Mouse (Mus musculus) forebrain, embryonic 16.5 days (tissue): Measurements from ENCODE around the gene Cep350. TPM values are rescaled to one million over a fixed set of nuclear protein-coding genes. Genes with fewer than 3 reads are reported as not detected.
A peak's percentile ranks its signal among the peaks of the same experiment; 100 is the strongest.

ENCODE experiments used
- ATAC-seq: fragments of 200-750 bp; cut with Nextera tagmentation; 2 replicates; pipeline ENCODE4 v1.8.0; 2017; ENCODE audit warnings: mild to moderate bottlenecking, moderate library complexity
- H3K27ac ChIP-seq: fragments of 300-500 bp; sonication (generic); 2 replicates; pipeline ENCODE4 v1.5.1; 2014; ENCODE audit warnings: low read length, control low read depth
- H3K27me3 ChIP-seq: fragments of 300-500 bp; sonication (generic); replicated peaks from 2 replicates; pipeline ENCODE4 v1.6.1; 2014; ENCODE audit warnings: low read length; ENCODE audit not compliant: control insufficient read depth, insufficient read depth
- H3K36me3 ChIP-seq: fragments of 300-500 bp; sonication (generic); 2 replicates; pipeline ENCODE4 v1.6.1; 2014; ENCODE audit not compliant: control insufficient read depth, insufficient read depth
- H3K4me1 ChIP-seq: fragments of 300-500 bp; sonication (generic); replicated peaks from 2 replicates; pipeline ENCODE4 v1.6.1; 2014; ENCODE audit warnings: low read length; ENCODE audit not compliant: control insufficient read depth, insufficient read depth
- H3K4me2 ChIP-seq: fragments of 300-500 bp; sonication (generic); 2 replicates; pipeline ENCODE4 v1.6.1; 2014; ENCODE audit warnings: mild to moderate bottlenecking, low read length, control low read depth
- H3K4me3 ChIP-seq: fragments of 300-500 bp; sonication (generic); replicated peaks from 2 replicates; pipeline ENCODE4 v1.5.1; 2014; ENCODE audit warnings: mild to moderate bottlenecking, low read length, control low read depth
- H3K9ac ChIP-seq: fragments of 300-500 bp; sonication (generic); replicated peaks from 2 replicates; pipeline ENCODE4 v1.6.1; 2014; ENCODE audit warnings: low read depth, low read length, control low read depth
- H3K9me3 ChIP-seq: fragments of 300-500 bp; sonication (generic); 2 replicates; pipeline ENCODE4 v1.6.1; 2016; ENCODE audit warnings: low read length; ENCODE audit not compliant: control insufficient read depth
- WGBS: fragments of 180-500 bp; shearing (Covaris S2); extraction: QIAGEN DNeasy Blood & Tissue Kit; methylation state at CpG from one replicate; pipeline ENCODE4 v1.1.7; 2014; 5-methylcytosine and 5-hydroxymethylcytosine counted together
- polyA plus RNA-seq: library from polyadenylated mRNA; unstranded; fragments of >200 nt; fragmentation: Nextera tagmentation; extraction: Ambion mirVana; gene quantifications from 2 replicates; pipeline ENCODE4 v1.2.1, GENCODE M21; 2015

Gene Cep350
- polyA plus RNA-seq = 10.3 and 11.4 TPM in 2 replicates

GRCm38 (mm10) chr1:155973068-155973718 lies at the start of gene Cep350:
Gene Cep350 (minus strand): TSS chr1:155973255.
- peak within 1 kb of the TSS; percentile 95 for H3K27ac ChIP-seq
- H3K9ac ChIP-seq = peak within 1 kb of the TSS; percentile 99
- H3K4me1 ChIP-seq = peaks cover 15% of the 10 kb centered on the region
- peak within 1 kb of the TSS; percentile 82 for H3K4me2 ChIP-seq
- no peaks in the 10 kb centered on the region; the same call in 1 of the 2 replicates for H3K27me3 ChIP-seq
- H3K4me3 ChIP-seq = peak within 1 kb of the TSS; percentile 97
- ATAC-seq = peak; percentile 98
- under 1% methylated on average over 55 of the region's 57 CpGs for WGBS
- no peaks in the 10 kb centered on the region for H3K36me3 ChIP-seq
- H3K9me3 ChIP-seq = no peaks in the 10 kb centered on the region

- Histone ChIP-seq H3K4me1 (no peaks in the 10 kb centered on the region), H3K4me2 (no peak overlapping the region), H3K27me3 (no peaks in the 10 kb centered on the region), H3K36me3 (peaks cover 23% of the 10 kb centered on the region), H3K27ac (no peak overlapping the region), H3K4me3 (no peak overlapping the region), H3K9me3 (no peaks in the 10 kb centered on the region), H3K9ac (no peak overlapping the region)
- WGBS = 90% methylated on average over 1 of the region's 1 CpGs
- no peak for ATAC-seq
Measured at GRCm38 (mm10) chr1:156020402-156020801, 47.3 kb upstream of the Cep350 start.

- 94% methylated on average over 1 of the region's 1 CpGs for WGBS
Measured at GRCm38 (mm10) chr1:156019800-156020199, 46.7 kb upstream of the Cep350 start.

GRCm38 (mm10) chr1:156009003-156009402 lies 35.9 kb upstream of the Cep350 start:
- Histone ChIP-seq H3K9me3 (no peaks in the 10 kb centered on the region), H3K4me1 (no peaks in the 10 kb centered on the region), H3K4me2 (no peak overlapping the region), H3K27me3 (no peaks in the 10 kb centered on the region), H3K9ac (no peak overlapping the region), H3K36me3 (peaks cover 19% of the 10 kb centered on the region), H3K4me3 (no peak overlapping the region), H3K27ac (no peak overlapping the region)
- WGBS = 100% methylated on average over 1 of the region's 1 CpGs
- no peak for ATAC-seq

More at GRCm38 (mm10) chr1:156019800-156020199, 46.7 kb upstream of the Cep350 start:
- Histone ChIP-seq H3K4me3 (no peak overlapping the region), H3K27ac (no peak overlapping the region), H3K36me3 (peaks cover 23% of the 10 kb centered on the region), H3K4me1 (no peaks in the 10 kb centered on the region), H3K9me3 (no peaks in the 10 kb centered on the region), H3K4me2 (no peak overlapping the region), H3K9ac (no peak overlapping the region), H3K27me3 (no peaks in the 10 kb centered on the region)
- ATAC-seq = no peak

- 94% methylated on average over 11 of the region's 11 CpGs for WGBS
- no peak for ATAC-seq
- Histone ChIP-seq H3K36me3 (peaks cover 13% of the 10 kb centered on the region; the same call in 1 of the 2 replicates), H3K9ac (no peak overlapping the region), H3K9me3 (no peaks in the 10 kb centered on the region), H3K27ac (no peak overlapping the region), H3K4me1 (no peaks in the 10 kb centered on the region), H3K4me3 (no peak overlapping the region), H3K27me3 (no peaks in the 10 kb centered on the region), H3K4me2 (no peak overlapping the region)
Measured at GRCm38 (mm10) chr1:156005906-156006305, 32.9 kb upstream of the Cep350 start.

- Histone ChIP-seq H3K4me1 (no peaks in the 10 kb centered on the region), H3K4me3 (no peak overlapping the region), H3K9me3 (no peaks in the 10 kb centered on the region), H3K9ac (no peak overlapping the region), H3K4me2 (no peak overlapping the region), H3K27me3 (no peaks in the 10 kb centered on the region), H3K27ac (no peak overlapping the region), H3K36me3 (peaks cover 12% of the 10 kb centered on the region; the same call in 1 of the 2 replicates)
- no peak for ATAC-seq
- WGBS = 73% methylated on average over 7 of the region's 7 CpGs
Measured at GRCm38 (mm10) chr1:156003201-156003935, 30.3 kb upstream of the Cep350 start.

- H3K4me3 ChIP-seq = no peak overlapping the region
- H3K4me1 ChIP-seq = no peaks in the 10 kb centered on the region
- no peak overlapping the region for H3K9ac ChIP-seq
- WGBS = 90% methylated on average over 8 of the region's 8 CpGs
- ATAC-seq = no peak
- H3K27me3 ChIP-seq = no peaks in the 10 kb centered on the region
- H3K4me2 ChIP-seq = no peak overlapping the region
- H3K36me3 ChIP-seq = peaks cover 11% of the 10 kb centered on the region; the same call in 1 of the 2 replicates
- H3K9me3 ChIP-seq = no peaks in the 10 kb centered on the region
- no peak overlapping the region for H3K27ac ChIP-seq
Measured at GRCm38 (mm10) chr1:156002366-156002765, 29.3 kb upstream of the Cep350 start.

- Histone ChIP-seq H3K9me3 (no peaks in the 10 kb centered on the region), H3K27ac (no peak overlapping the region), H3K4me3 (no peak overlapping the region), H3K36me3 (no peaks in the 10 kb centered on the region), H3K4me2 (no peak overlapping the region), H3K4me1 (no peaks in the 10 kb centered on the region), H3K9ac (no peak overlapping the region), H3K27me3 (no peaks in the 10 kb centered on the region)
- WGBS = 85% methylated on average over 2 of the region's 2 CpGs
- no peak for ATAC-seq
Measured at GRCm38 (mm10) chr1:155995612-155996011, 22.6 kb upstream of the Cep350 start.

- 86% methylated on average over 2 of the region's 2 CpGs for WGBS
- Histone ChIP-seq H3K4me1 (no peaks in the 10 kb centered on the region), H3K27ac (no peak overlapping the region), H3K4me2 (no peak overlapping the region), H3K27me3 (no peaks in the 10 kb centered on the region), H3K9ac (no peak overlapping the region), H3K4me3 (no peak overlapping the region), H3K9me3 (no peaks in the 10 kb centered on the region), H3K36me3 (no peaks in the 10 kb centered on the region)
- ATAC-seq = no peak
Measured at GRCm38 (mm10) chr1:155994524-155994923, 21.5 kb upstream of the Cep350 start.
